Mouse (Mus musculus) cerebellum, postnatal 4 days (tissue): ENCODE measurements around the gene Hnrnpul2.

ENCODE experiments used
- DNase-seq, 2 experiments: peaks; one replicate each; pipeline ENCODE4 v3.0.0; 2022; ENCODE audit warnings: low spot score in 2 of 2, mixed read lengths in 1 of 2

Gene Hnrnpul2

GRCm38 (mm10) chr19:8819596-8820423 lies at the start of gene Hnrnpul2:
Hnrnpul2 (plus strand) TSS chr19:8820010.
- DNase-seq: peak; percentile 94 to 96

- peak; percentile 49 to 79 for DNase-seq
Observed at GRCm38 (mm10) chr19:8770567-8771270, 49.1 kb upstream of the Hnrnpul2 start, which contains the start of gene Tmem223. Tmem223 (plus strand) TSS chr19:8770996.

- DNase-seq: no peak
Observed at GRCm38 (mm10) chr19:8772996-8773395, 46.8 kb upstream of the Hnrnpul2 start.

- DNase-seq: no peak
Observed at GRCm38 (mm10) chr19:8773409-8773808, 46.4 kb upstream of the Hnrnpul2 start.

GRCm38 (mm10) chr19:8774086-8774835 lies 45.5 kb upstream of the Hnrnpul2 start, which contains the start of gene Tmem179b:
Tmem179b (minus strand) TSS chr19:8774467.
- DNase-seq: peak; percentile 95 to 96

GRCm38 (mm10) chr19:8774951-8775421 lies 44.8 kb upstream of the Hnrnpul2 start:
- no peak for DNase-seq

GRCm38 (mm10) chr19:8786008-8786781 lies 33.6 kb upstream of the Hnrnpul2 start, which contains the start of gene Taf6l:
Taf6l (minus strand) TSS chr19:8786417.
- DNase-seq: peak; percentile 71 to 84

- DNase-seq: no peak
Observed at GRCm38 (mm10) chr19:8788521-8788920, 31.3 kb upstream of the Hnrnpul2 start.

GRCm38 (mm10) chr19:8789171-8789570 lies 30.6 kb upstream of the Hnrnpul2 start:
- DNase-seq: no peak

GRCm38 (mm10) chr19:8790171-8790570 lies 29.6 kb upstream of the Hnrnpul2 start:
- DNase-seq: no peak

- DNase-seq: peak; percentile 60 to 85
Observed at GRCm38 (mm10) chr19:8798264-8798946, 21.4 kb upstream of the Hnrnpul2 start, which contains the start of gene Polr2g. Polr2g (minus strand) TSS chr19:8798577.

- no peak for DNase-seq
Observed at GRCm38 (mm10) chr19:8798947-8799315, 20.9 kb upstream of the Hnrnpul2 start.

- DNase-seq: peak; percentile 73 to 88
Observed at GRCm38 (mm10) chr19:8802130-8802821, 17.5 kb upstream of the Hnrnpul2 start, which contains the start of gene Zbtb3. Zbtb3 (plus strand) TSS chr19:8802555.

GRCm38 (mm10) chr19:8803204-8803780 lies 16.5 kb upstream of the Hnrnpul2 start:
- DNase-seq: no peak

GRCm38 (mm10) chr19:8803879-8804660 lies 15.7 kb upstream of the Hnrnpul2 start:
- DNase-seq: no peak

- DNase-seq: no peak
Observed at GRCm38 (mm10) chr19:8806810-8807209, 13.0 kb upstream of the Hnrnpul2 start.

GRCm38 (mm10) chr19:8815812-8816211 lies 4.0 kb upstream of the Hnrnpul2 start:
- DNase-seq: no peak

- no peak for DNase-seq
Observed at GRCm38 (mm10) chr19:8817001-8817400, 2.8 kb upstream of the Hnrnpul2 start.
